Mouse (Mus musculus) megakaryocyte, adult 5-6 weeks (primary cell): Measurements from ENCODE around the gene Mcur1. TPM values are rescaled to one million over a fixed set of nuclear protein-coding genes. Genes with fewer than 3 reads are reported as not detected.
A peak's percentile ranks its signal among the peaks of the same experiment; 100 is the strongest.

Experiments
- ATAC-seq: 2 replicates; pipeline ENCODE4 v1.8.0; 2016; ENCODE audit warnings: mild to moderate bottlenecking, inconsistent platforms; ENCODE audit not compliant: poor library complexity, severe bottlenecking
- total RNA-seq, 2 experiments: library from RNA; stranded (forward) in 1 of 2; stranded (reverse) in 1 of 2; fragments of 153-499, 151-499 nt in 1 of 2; fragments of 221-1000, 200-1000 nt in 1 of 2; gene quantifications; 2 replicates each; pipeline versions ENCODE4 v1.2.3 to v1.2.4; 2015 to 2017

Mcur1 gene
- total RNA-seq, 2 experiments from 2014 or later = 21.3 to 35.3 TPM

DNA sequence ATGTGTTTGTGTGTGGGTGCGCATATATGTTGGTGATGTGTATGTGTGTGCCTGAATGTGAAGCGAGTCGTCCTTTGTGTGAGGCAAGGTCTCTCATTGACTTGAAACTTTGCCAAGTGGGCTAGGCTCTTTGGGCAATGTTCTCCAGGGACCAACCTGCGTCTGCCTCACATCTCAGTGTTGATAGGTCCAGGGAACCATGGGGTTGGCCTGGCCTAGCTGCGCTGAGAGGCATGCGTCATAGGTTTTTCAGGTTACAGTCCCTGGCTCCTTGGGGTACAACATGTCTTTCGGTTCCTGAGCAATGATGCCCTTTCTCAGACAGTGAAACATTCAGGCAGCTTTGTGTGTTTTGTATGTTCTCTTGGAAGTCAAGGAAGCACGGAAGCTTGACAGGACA, 6.2 kb upstream of the Mcur1 start:
- ATAC-seq = no peak

DNA sequence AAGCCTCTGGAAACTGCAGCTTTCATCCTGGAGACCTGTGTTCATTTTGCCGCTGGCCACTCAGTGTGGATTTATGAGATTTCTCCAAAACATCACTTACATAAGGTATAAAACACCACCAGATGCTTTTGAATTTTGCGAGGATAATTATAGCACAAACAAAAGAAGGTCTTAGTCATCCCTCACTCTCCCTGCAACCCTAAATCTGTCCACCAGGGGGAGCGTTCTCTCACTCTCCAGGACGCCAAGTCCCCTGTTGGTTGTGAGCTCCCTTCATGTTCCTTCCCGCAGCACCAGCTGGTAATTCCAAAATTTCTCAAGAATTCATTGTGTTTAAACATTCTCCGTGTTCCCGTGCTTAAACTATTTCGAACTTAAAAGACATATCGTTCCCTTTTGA, 5.4 kb upstream of the Mcur1 start:
- ATAC-seq = peak; percentile 75

DNA sequence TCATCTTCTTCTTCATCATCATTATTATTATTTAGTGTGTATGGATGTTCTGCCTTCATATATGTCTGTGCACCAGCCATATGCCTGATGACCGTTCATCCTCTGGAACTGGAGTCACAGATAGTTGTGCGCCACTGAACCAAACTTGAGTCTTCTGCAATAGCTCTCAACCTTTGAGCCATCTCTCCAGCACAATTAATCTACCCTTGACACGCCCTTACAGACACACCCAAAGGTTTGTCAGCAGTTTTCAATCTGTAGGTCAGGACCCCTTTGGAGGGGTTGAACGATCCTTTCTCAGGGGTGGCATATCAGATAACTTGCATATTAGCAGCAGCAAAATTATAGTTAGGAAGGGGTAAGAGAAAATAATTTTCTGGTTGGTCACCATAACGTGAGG, 4.7 kb upstream of the Mcur1 start:
- ATAC-seq = no peak

DNA sequence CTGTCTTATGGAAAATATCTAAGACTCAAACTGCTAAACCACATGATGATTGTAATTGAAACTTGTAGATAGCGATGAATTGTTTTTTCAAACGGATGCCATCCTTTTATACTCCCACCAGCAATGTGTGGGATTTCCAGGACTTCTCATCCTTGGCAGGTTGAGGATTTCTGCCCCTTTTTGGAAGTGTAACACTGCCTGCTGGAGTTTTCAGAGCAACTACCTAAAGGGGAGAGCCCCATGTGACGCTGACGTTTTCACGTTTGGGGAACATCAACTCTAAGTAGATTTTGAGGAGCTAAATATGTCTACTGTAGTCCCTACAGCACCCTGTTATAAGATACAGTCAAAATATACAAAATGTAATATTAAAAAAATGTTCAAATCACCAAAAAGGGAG, 2.7 kb upstream of the Mcur1 start:
- ATAC-seq = no peak

DNA sequence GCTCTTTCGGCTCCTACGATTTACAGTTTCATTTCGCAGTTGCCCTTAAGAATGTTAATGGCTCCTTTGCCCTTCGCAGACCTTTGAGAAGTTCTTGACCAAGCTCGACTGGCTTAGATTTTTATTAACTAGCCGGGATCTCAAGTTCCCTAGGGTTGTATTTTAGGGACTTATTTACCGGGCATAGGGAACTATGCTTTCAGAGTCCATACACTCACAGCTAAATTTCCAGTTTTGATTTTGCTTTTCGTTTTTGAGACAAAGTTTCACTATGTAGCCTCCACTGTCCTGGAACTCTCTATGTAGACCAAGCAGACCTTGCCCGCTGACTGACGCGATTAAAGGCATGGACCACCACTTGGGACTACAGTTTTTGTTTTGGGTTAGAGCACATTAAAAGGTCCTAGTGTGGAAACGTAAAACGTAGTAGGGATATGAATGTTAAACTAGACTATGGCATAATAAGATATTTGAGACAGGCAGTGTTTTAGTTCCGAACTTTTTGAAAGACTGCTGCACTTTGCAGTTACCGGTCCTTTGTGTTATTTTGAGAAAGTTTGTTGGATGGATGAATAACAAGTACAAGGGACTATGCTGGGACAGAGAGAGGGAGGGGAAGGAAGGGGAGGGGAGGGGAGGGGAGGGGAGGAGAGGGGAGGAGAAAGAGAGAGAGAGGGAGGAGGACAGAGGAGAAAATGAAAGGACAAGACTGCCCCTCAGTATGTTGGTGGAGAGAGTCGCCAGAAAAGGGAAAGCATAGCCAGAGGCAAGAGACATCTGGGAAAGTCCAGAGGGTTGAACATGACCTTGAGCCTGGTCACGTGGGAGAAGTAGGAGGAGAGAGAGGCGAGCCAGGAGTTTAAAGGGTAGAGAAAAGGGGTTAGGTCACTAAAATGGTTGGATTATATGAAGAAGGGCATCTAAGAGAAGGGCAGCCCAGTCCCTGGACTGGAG, 744 bp upstream of the Mcur1 start:
- ATAC-seq = 0 out of 2 replicates have a peak, but pooled peaks have one; percentile 2

DNA sequence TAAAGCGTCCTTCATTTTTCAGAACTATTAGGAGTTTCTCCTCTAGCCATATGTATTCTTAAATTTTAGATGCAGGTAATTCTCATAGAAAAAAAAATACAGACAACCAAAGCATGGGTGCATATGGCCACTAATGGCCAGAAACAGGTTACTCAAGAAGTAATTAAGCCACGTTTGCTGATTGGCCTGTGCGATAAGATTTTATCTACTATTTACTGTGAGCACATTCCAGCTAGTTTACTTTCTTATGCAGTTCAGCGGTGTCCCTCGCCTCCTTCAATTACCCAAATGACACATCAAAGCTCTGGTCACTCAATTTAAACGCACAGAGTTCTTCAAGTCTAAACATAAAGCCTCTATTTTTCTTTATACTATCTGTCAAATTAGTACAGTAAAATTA, 1.0 kb downstream of the Mcur1 start:
- no peak for ATAC-seq

DNA sequence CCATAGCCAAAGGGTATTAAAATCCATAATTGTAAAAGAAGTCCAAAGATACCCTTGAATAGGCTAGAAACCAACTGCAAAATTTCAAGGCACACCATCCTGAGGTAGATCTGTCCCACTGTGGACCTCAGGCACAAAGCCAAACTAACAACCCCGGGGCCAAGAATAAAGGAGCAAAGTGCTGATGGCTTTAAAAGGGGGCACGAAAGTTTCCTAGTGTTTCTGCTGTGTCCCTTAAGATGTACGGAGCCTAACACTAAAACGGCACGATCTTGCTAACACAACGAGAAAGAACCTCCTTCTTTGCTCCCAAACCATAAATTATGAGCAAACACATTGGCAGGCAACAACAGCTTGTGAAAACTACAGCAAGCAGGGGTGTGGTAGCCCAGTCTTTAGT, 1.6 kb downstream of the Mcur1 start:
- ATAC-seq = no peak

DNA sequence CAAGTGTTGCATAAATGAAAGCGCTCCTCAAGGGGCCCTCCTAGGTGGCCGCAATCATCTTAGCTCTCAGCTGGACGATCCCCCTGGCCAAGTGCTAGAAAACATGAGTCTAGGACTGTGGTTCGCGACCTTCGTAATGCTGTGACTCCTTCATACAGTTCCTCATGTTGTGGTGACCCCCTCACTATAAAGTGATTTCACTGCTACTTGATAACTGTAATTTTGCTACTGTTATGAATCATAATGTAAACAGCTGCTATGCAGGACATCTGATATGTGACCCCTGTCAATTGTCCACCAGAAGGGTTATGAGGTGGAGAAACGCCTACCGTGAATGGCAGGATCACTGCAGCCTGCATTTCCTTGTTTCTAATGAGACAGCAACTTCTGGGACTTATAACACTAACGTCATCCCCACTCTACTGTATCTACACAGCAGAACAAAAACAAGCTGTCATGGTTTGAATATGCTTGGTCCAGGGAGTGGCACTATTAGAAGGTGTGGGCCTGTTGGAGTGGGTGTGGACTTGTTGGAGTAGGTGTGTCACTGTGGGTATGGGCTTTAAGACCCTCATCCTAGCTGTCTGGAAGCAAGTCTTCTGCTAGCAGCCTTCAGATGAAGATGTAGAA, 3.0 kb downstream of the Mcur1 start:
- 0 out of 2 replicates have a peak, but pooled peaks have one; percentile 4 for ATAC-seq

DNA sequence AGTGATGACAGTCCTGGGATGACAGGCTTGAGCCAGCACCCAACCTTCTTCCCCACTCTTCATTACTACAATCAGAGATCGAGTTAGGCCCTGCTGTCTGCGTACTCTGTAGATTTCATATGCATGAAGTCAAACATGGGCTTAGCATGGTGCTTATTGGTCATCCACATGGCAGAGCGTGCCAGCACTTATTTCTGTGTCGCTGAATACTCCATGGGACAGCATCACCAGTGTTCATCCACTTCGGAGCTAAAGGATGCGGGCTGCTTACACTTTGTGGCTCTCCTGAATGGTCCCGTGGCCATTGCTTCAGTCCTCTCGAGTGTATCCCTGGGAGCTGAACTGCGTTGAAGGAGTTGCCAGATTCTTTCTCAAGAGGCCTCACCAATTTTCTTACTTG, 4.7 kb downstream of the Mcur1 start:
- no peak for ATAC-seq

GRCm38 (mm10) chr13:43554827-43555226, 5.2 kb downstream of the Mcur1 start:
- peak; percentile 51 for ATAC-seq

- no peak for ATAC-seq
Observed at GRCm38 (mm10) chr13:43550676-43551075, 9.3 kb downstream of the Mcur1 start.

GRCm38 (mm10) chr13:43549870-43550269, 10.1 kb downstream of the Mcur1 start:
- ATAC-seq = peak; percentile 48

- peak; percentile 65 for ATAC-seq
Observed at GRCm38 (mm10) chr13:43549078-43549698, 10.8 kb downstream of the Mcur1 start.

- ATAC-seq = no peak
Observed at GRCm38 (mm10) chr13:43548617-43549016, 11.4 kb downstream of the Mcur1 start.

DNA sequence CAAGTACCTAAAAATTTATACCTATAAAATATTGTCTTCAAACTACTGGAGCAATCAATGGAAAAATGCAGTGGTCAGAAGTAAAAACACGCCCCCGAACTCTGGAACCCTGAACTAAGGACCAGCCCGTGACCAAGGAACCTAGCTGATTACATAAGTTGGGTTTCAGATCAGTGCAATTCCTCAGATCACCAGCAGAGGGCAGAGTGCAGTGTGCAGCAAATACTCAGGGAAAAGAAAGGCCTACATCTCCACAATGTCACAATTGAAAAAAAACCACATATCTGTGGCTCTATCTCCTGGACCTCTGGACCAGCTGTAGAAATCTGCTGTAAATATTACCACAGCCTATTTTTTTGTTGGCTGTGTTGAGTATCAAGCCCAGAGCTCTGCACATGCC, 13.1 kb downstream of the Mcur1 start:
- ATAC-seq = peak; percentile 82

DNA sequence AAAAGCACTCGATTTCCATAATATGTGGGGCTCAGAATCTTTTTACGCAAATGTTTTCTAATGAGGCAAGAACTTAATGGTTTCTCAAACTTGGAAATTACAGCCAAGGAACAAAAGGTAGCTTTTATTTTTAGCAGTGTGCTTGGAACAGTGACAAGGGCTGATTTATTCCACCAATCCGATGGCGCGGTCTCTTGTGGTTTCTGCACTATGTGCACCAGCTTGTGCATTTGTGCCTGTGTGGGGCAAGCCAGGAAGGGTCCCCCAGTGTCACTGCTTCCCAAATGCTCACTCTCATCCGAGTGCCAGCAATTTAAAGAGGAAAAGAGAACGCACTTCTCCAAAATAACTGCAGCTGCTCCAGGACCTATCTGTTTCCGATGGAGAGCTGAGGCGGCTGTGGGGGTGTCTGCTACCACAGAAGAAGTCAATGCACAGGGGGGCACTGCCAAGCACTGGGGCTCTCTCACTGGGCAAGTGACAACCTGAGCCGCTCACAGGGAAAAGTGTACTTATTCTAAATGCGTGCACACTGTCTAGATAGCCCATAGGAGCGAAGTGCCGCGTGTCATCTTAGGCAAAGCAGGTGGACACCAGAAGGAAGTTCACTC, 19.7 kb downstream of the Mcur1 start:
- peak; percentile 27; the same call in 1 of the 2 replicates for ATAC-seq

- ATAC-seq = no peak
Observed at GRCm38 (mm10) chr13:43539409-43539808, 20.6 kb downstream of the Mcur1 start.

- no peak for ATAC-seq
Observed at GRCm38 (mm10) chr13:43537854-43538253, 22.1 kb downstream of the Mcur1 start.

GRCm38 (mm10) chr13:43534015-43534414, 26.0 kb downstream of the Mcur1 start:
- no peak for ATAC-seq

DNA sequence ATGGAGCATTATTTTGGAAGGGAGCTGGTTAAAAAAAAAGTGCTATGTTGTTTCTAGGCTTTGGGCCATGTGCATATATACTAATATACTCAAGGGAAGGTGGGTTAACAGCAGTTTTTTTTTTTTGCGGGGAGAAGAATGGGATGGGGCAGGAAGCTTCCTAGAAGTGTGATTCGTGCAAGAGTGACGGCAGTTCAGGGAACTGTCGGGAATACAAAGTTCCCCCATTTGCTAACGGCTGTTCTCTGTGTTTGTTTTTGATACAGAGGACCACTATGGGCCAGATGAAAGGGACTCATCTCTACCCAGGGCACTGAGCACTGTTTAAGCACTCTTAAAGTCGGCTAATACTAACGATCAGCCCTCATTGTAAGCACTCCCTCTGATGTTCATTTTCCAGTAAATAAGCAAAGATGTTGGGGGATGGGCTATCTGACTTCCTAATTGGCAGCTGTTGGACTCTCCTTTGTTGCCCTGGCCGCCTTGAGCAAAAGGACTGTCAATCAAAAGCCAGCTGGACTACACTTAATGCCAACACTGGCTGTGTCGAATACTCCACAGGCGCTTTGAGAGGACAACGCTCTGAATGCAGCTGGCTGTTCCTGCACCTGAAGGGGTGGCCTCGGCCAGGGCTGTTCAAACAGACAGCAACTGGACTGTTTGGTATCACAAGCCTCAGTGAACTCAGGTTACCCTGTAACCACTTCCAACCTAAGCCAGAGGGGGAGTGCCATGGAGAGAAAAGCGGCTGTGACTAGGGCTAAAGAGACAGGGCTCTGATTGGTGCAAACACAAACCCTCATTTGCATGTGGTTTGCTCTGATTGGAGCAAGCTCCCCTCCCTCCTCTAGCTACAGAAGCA, 28.9 kb downstream of the Mcur1 start:
- peak; percentile 89 for ATAC-seq
